Mouse (Mus musculus) forebrain, embryonic 11.5 days (tissue): ENCODE results near the gene Smyd1. TPM values are rescaled to one million over a fixed set of nuclear protein-coding genes. Genes with fewer than 3 reads are reported as not detected.

Source experiments
- ATAC-seq: fragments of 200-750 bp; cut with Nextera tagmentation; replicated peaks from 2 replicates; pipeline ENCODE4 v1.8.0; 2017; ENCODE audit warnings: moderate TSS enrichment; ENCODE audit not compliant: low FRiP score
- DNase-seq: peaks from one replicate; pipeline ENCODE4 v3.0.0-alpha.2; 2017; ENCODE audit warnings: low spot score
- H3K27ac ChIP-seq: fragments of 300-500 bp; sonication (generic); 2 replicates; pipeline ENCODE4 v1.5.1; 2014; ENCODE audit warnings: low read depth, low read length
- H3K27me3 ChIP-seq: fragments of 300-500 bp; sonication (generic); 2 replicates; pipeline ENCODE4 v1.6.1; 2014; ENCODE audit warnings: mild to moderate bottlenecking, low read length, mixed read lengths; ENCODE audit not compliant: control insufficient read depth, insufficient read depth
- H3K36me3 ChIP-seq: fragments of 300-500 bp; sonication (generic); 2 replicates; pipeline ENCODE4 v1.6.1; 2014; ENCODE audit warnings: mild to moderate bottlenecking, low read length, moderate library complexity, mixed read lengths; ENCODE audit not compliant: control insufficient read depth, insufficient read depth
- H3K4me1 ChIP-seq: fragments of 300-500 bp; sonication (generic); replicated peaks from 2 replicates; pipeline ENCODE4 v1.6.1; 2014; ENCODE audit warnings: low read length, mixed read lengths; ENCODE audit not compliant: control insufficient read depth, insufficient read depth
- H3K4me2 ChIP-seq: fragments of 300-500 bp; sonication (generic); 2 replicates; pipeline ENCODE4 v1.6.1; 2014; ENCODE audit warnings: low read depth, mild to moderate bottlenecking, low read length, moderate library complexity, mixed read lengths; ENCODE audit not compliant: severe bottlenecking
- H3K4me3 ChIP-seq: fragments of 300-500 bp; sonication (generic); 2 replicates; pipeline ENCODE4 v1.5.1; 2014; ENCODE audit warnings: low read depth, low read length
- H3K9ac ChIP-seq: fragments of 300-500 bp; sonication (generic); 2 replicates; pipeline ENCODE4 v1.6.1; 2014; ENCODE audit warnings: low read length
- H3K9me3 ChIP-seq: fragments of 300-500 bp; sonication (generic); 2 replicates; pipeline ENCODE4 v1.6.1; 2016; ENCODE audit warnings: low read length, mixed read lengths; ENCODE audit not compliant: control insufficient read depth
- WGBS: fragments of 180-500 bp; shearing (Covaris S2); extraction: QIAGEN DNeasy Blood & Tissue Kit; methylation state at CpG from one replicate; pipeline ENCODE4 v1.1.7; 2014; 5-methylcytosine and 5-hydroxymethylcytosine counted together
- microRNA-seq: library from miRNA; unstranded; fragments of <30 nt; microRNA quantifications from one replicate; pipeline ENCODE4, GENCODE M21; 2016; ENCODE audit not compliant: insufficient number of aligned reads
- polyA plus RNA-seq: library from polyadenylated mRNA; unstranded; fragments of >200 nt; fragmentation: Nextera tagmentation; extraction: Ambion mirVana; gene quantifications from 2 replicates; pipeline ENCODE4 v1.2.1, GENCODE M21; 2014

Gene Smyd1
- polyA plus RNA-seq, 1 experiment from 2014 or later: 0.17 TPM

GRCm38 (mm10) chr6:71172812-71173580 is 149.0 kb downstream of the Smyd1 start:
- no peak overlapping the region for H3K4me3 ChIP-seq
- DNase-seq (no peak), ATAC-seq (no peak)
- no peaks in the 10 kb centered on the region for H3K9me3 ChIP-seq
- H3K36me3 ChIP-seq: no peaks in the 10 kb centered on the region
- no peaks in the 10 kb centered on the region for H3K4me1 ChIP-seq
- H3K9ac ChIP-seq: no peak overlapping the region
- H3K27ac ChIP-seq: no peak overlapping the region
- WGBS: 94% methylated on average over 10 of the region's 10 CpGs
- no peak overlapping the region for H3K4me2 ChIP-seq
- H3K27me3 ChIP-seq: no peaks in the 10 kb centered on the region

GRCm38 (mm10) chr6:71166551-71167169 is 155.4 kb downstream of the Smyd1 start:
- WGBS: 56% methylated on average over 6 of the region's 6 CpGs
- no peaks in the 10 kb centered on the region for H3K27me3 ChIP-seq
- no peaks in the 10 kb centered on the region for H3K9me3 ChIP-seq
- no peaks in the 10 kb centered on the region for H3K36me3 ChIP-seq
- no peak overlapping the region for H3K27ac ChIP-seq
- ATAC-seq: no peak
- H3K9ac ChIP-seq: no peak overlapping the region
- H3K4me1 ChIP-seq: no peaks in the 10 kb centered on the region
- no peak overlapping the region for H3K4me2 ChIP-seq
- DNase-seq: no peak
- no peak overlapping the region for H3K4me3 ChIP-seq

GRCm38 (mm10) chr6:71164394-71164793 is 157.6 kb downstream of the Smyd1 start:
- Histone ChIP-seq H3K9me3 (no peaks in the 10 kb centered on the region), H3K4me1 (no peaks in the 10 kb centered on the region), H3K27me3 (no peaks in the 10 kb centered on the region), H3K36me3 (no peaks in the 10 kb centered on the region), H3K4me3 (no peak overlapping the region), H3K9ac (no peak overlapping the region), H3K27ac (no peak overlapping the region), H3K4me2 (no peak overlapping the region)
- DNase-seq (no peak), ATAC-seq (no peak)
- 36% methylated on average over 6 of the region's 6 CpGs for WGBS

Small RNAs within 50 kb of the gene (microRNA-seq; reads per million reads assigned to microRNA genes)
- 32.8 reads per million, percentile 22 among the genes with 10 or more reads in this experiment for gene Mir8112

Other genes with a start within 250 kb of the Smyd1 start
- gene Thnsl2, start 177.8 kb downstream of the Smyd1 start, polyA plus RNA-seq: 4.4 and 4.7 TPM in 2 replicates
- gene Fabp1, start 122.4 kb downstream of the Smyd1 start, polyA plus RNA-seq: not detected in 2 replicates
- gene Krcc1, start 50.6 kb downstream of the Smyd1 start, polyA plus RNA-seq: 31.1 and 37.1 TPM in 2 replicates
- not detected in 2 replicates for gene Cd8b1, start 555 bp upstream of the Smyd1 start, polyA plus RNA-seq
- gene Cd8a, start 51.2 kb upstream of the Smyd1 start, polyA plus RNA-seq: not detected in 2 replicates
- gene Rmnd5a, start 118.4 kb upstream of the Smyd1 start, polyA plus RNA-seq: 8.8 and 10.9 TPM in 2 replicates
- gene Rnf103, start 171.7 kb upstream of the Smyd1 start, polyA plus RNA-seq: 17.9 and 18.9 TPM in 2 replicates
- gene Chmp3, start 221.6 kb upstream of the Smyd1 start, polyA plus RNA-seq: 46.3 and 49.4 TPM in 2 replicates